Mouse (Mus musculus): ENCODE measurements at regions not wholly inside any gene's neighbourhood (a gene's known extent, or its start where the extent isn't known, plus 50 kb on each side); places are given as distances from the start of the nearest gene placed in this dataset.

DNA sequence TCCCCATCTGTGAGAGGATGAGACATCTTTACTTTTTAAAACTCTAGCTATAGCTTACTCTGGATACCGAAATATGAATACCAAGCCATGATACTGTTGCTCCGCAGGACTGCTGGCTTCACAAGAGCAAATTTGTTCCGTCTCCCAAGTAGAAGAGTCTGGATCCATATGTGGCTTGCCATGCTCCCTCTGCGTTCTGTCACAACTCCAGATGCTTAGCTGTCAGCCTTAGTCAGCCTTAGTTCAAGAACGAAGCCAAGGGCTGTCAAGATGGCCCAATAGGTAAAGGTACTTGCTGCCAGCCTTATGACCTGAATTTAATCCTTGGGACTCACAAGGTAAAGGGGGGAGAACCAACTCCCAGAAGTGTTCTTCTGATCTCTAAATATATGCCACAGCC, 64.6 kb upstream of the Nabp1 start:
- intact Hi-C loops (cut with DNase I) = no loop called here
- DNase-seq = no peak

DNA sequence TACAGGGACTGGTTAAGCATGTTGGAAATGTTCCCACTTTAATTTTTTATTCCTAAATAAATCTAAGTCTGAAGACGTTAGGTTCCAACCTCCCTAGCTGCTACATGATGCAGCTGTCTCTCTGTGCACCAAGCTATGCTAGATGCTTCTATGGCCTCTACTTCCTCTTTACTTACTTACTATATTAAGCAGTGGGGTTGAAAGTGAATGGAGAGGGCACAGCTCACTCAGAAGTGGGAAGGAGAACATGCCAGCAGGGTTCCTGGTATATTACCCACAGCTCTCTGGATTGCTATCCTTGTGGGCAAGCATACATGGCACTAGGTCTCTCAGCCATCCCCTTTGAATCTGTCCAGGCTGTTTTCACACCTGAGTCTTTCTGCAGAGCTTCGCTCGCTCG, 61.4 kb upstream of the Nabp1 start:
- intact Hi-C loops (cut with DNase I) = no loop called here

DNA sequence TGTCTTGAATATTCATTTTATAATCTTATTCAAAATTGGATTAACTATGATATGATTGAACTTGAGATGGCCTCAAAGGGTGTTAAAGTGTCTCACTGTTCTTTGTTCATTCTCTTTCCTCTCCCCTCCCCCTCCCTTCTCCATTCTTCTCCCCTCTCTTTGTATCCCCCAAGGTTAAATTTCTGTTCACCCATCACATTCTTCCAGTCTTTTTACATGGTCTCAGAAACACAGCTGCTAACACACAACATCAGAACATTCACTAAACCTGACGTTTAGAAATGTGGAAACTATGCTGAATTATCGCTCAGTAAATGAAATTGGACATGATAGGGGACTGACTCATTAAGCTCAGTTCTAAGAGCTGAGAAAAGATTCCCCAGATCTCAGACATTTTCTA, 60.6 kb upstream of the Nabp1 start:
- intact Hi-C loops (cut with DNase I) = no loop called here
- DNase-seq = no peak

More for the DNA sequence above, 61.4 kb upstream of the Nabp1 start:
- no peak for DNase-seq

DNA sequence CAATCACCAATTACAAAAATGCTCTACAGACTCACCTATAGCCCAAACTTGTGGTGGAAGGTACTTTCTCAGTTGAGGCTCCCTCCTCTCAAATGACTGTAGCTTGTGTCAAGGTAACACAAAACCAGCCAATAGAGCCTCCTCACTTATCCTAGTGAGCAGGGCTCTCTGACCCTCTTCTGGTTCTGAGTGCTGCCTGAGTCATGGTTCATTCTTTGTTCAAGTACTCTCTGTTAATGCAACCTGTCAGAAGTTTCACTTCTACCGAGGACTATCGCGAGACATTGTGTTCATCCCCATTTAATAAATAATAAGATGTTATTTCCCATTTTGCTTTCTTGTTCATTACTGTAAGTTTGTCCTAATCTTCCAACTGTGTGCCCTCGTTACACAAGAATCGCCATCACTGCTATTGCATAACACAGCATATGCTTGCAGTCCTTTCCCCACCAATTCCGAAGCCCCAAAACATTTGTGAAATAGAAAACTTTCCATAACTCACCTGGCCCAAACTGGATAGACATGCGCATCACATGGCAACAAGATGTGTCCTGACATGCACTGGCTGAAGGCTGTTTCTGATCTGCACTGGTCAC, 59.6 kb upstream of the Nabp1 start:
- intact Hi-C loops (cut with DNase I) = no loop called here
- DNase-seq = no peak

DNA sequence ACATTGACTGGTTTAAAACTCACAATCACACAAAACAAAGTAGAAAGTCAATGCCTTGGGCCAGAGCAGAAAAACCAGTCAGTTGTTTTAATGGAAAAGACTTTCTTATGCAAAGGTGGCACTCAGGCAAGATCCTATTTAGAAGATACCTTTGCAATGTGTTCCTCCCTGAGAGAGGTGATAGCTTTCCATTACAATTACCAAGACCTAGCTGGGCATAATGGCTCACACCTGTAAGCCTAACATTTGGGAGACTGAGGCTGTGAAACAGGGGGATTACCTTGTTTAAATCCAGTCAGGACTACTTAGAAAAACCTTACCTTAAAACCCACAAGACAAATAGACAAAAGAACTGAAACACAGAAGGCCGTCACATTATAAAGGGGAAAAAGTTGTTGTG, 57.9 kb upstream of the Nabp1 start:
- DNase-seq = no peak
- intact Hi-C loops (cut with DNase I) = no loop called here

DNA sequence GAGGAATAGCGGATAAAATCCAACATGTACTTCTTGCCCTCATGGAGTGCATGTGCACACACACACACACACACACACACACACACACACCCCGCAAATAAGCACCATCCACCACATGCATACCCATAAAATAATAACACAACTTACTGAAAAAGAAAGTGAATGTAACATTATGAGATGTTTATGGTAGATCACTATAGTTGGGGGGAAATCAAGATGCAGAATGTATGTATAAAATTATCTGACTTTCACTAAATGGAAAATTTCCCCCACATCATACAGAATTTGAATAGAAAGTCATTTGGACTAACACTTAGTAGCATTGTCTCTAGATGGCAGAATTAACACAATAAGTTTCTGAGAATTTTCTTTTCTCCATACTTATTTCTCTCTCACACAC, 57.2 kb upstream of the Nabp1 start:
- intact Hi-C loops (cut with DNase I) = no loop called here
- no peak for DNase-seq

DNA sequence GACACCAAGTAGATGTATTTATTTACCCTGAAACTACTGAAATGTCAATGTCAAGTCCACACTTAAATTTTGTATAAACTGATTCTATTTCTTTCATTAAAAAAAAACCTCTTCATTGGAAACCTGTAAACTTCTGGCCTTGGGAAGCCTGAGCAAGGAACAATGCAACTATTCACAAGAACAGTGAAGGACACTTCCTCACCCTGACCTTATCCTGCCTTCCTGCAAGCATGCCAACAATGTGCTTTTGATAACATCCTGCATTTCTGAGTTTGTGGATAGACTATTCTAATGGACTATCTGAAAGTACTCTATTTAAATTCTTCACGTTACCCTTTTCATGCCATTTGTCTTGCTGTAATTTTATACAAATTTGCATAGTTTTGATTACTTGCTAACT, 53.1 kb upstream of the Nabp1 start:
- intact Hi-C loops (cut with DNase I) = no loop called here
- no peak for DNase-seq

DNA sequence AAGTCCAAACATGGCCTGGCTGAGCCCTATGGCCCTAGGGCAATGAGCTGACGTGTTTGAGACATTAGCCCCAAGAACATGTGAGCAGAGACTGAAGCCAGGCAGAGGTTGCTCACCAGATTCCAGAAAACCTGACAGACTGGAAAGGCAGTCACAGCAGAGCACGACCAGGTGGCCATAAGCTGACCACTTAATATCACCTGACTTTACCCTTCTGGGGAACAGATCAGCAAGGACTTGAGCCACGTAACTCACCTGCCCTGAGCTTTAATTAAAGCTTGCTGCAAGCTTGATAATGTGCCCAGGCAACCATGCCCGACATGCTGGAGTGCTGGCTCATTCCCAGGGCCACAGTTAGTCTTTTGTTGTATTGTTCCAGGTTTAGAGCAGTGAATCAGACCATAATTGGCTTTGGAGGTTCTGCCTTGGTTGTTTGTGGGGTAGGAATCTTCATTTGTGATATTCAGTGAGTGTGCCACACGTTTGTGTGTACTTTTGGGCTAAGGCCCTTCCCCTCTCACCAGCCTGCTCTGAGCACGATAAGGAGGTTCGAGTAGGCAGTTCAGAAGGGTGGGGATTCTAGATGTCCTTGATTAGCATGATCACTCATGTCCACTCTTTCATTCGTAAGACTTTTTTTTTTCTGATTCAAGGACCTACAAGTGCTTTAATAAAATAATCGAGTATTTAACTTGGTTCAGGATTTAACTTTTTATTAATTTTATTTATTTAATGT, 52.1 kb upstream of the Nabp1 start:
- DNase-seq = no peak
- intact Hi-C loops (cut with DNase I) = no loop called here

DNA sequence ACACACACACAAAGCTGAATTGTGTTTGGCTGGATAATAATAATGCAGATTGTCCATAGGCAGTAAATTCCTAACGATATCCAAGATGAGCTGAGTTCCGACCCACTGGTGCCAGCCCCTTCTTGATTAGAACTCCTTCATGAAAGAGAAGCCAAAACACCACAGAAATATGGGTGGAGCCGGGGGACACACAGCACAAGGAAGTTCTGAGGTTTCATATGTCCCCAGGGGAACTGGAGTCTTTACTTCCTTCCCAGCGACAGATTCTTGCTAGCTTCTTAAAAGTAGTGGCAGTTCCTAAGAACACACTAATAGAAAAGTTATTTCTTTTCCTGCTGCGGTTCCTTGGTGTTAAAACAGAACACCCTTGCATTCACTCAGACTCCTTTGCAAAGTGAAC, 51.4 kb upstream of the Nabp1 start:
- DNase-seq = no peak
- intact Hi-C loops (cut with DNase I) = loop anchor here (2.0 kb wide), 1 partner anchor 67 kb away; no protein-coding TSS in a partner anchor

DNA sequence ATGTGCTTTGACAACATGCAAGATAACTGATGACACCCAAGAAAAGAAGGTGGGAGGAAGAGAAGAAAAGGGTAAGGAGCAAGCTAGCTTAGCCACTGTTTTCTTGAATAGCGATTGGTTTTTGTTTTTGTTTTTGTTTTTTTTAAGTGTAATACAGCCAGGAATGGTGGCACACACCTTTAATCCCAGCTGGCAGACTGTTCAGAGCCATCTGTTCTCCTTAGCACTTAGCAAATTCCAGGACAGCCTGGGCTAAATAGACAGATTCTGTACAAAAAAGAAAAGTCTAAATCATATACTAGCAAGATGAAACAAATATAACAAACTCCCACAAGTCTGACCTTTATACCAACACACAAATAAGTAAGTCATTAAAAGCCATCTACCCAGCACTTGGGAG, 50.4 kb upstream of the Nabp1 start:
- intact Hi-C loops (cut with DNase I) = loop anchor here (2.0 kb wide), 1 partner anchor 68 kb away; no protein-coding TSS in a partner anchor
- no peak for DNase-seq

All from heart, postnatal 36 days (tissue).